Mouse (Mus musculus) ES-Bruce4 (cell line): Measurements from ENCODE around the gene Trp63.

Source experiments
- CTCF ChIP-seq: IDR thresholded peaks from one replicate; pipeline ENCODE4 v1.8.1; 2011; ENCODE audit warnings: low read depth, low read length
- EP300 ChIP-seq: IDR thresholded peaks from 2 replicates; pipeline ENCODE4 v1.6.1; 2011; ENCODE audit warnings: low read depth, low read length; ENCODE audit not compliant: insufficient read depth
- POLR2A ChIP-seq: IDR thresholded peaks from one replicate; pipeline ENCODE4 v1.8.1; 2011; ENCODE audit warnings: low read length; ENCODE audit not compliant: insufficient read depth

DNA sequence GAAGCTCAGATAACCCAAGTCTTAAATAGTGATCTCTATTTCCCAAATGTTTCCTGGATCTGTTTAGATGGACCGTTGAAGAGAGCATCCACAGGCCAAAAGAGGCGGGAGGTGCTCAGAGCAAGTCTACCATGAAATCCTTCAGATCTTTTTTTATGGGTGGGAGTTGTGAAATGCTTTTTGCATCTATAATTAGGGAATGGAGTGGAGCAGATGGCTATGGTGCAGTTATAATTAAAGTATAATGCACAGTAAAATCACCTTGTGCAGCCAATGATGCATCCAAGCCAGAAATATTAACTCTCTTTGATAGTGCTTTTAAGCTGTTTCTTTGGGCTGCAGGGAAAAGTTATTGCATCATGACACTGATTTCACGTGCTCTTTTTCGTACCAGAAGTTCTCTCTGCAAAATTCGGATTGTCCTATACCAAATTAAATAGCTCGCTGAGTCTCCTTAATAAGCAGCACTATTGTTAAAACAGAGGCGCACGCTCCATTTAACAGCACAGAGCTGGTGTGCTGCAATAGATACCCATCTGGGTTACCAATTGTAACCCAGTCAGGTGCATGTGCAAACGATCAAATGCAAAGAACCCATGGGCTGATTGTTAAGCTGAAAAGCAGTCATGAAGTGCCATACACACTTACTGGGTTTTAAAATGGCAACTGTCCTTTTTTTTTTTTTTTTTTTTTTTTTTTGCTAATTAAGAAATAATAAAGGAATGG is 22.9 kb upstream of the Trp63 start:
- TF ChIP-seq CTCF = no peak
- TF ChIP-seq POLR2A = no peak
- no peak for TF ChIP-seq EP300
